Mouse (Mus musculus) megakaryocyte, embryonic 14.5 days (primary cell): ENCODE data around the gene Nap1l4.

Experiments used
- FLI1 ChIP-seq: IDR thresholded peaks from 2 replicates; pipeline ENCODE4 v1.6.1; 2012; ENCODE audit warnings: low read length, inconsistent platforms, mixed read lengths
- GATA1 ChIP-seq: IDR thresholded peaks from 3 replicates; pipeline ENCODE4 v1.6.1; 2012; ENCODE audit warnings: mixed read lengths, low read length, inconsistent platforms, borderline replicate concordance

DNA sequence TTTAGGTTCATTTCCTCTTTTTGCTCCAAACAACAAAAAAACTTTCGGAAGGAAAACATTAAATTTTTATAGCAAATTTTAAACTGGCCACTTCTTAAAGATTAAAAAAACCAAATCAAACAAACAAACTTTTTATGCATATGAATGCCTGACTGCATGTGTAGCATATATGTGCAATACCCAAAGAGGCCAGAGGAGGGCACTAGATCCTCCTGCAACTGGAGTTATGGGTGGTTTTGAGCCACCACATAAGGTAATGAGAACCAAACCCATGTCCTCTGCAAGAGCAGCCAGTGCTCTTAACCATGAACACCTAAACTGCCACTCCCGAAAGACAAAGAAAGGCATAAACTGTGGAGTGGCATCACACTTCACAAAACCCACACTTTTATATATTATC is 4.5 kb downstream of the Nap1l4 start:
- TF ChIP-seq FLI1, result no peak
- TF ChIP-seq GATA1, result no peak
